Mouse (Mus musculus) left cerebral cortex, postnatal 36 days (tissue): ENCODE measurements around the gene Gm8251. TPM values are rescaled to one million over a fixed set of nuclear protein-coding genes. Genes with fewer than 3 reads are reported as not detected.
"Not testable (repeated sequence)": the region's sequence is repeated elsewhere in the genome, so short reads cannot be mapped to it uniquely, and the experiment has no call there.

ENCODE experiments used
- DNase-seq, 2 experiments: peaks; one replicate each; pipeline ENCODE4 v3.0.0; 2021 to 2022; ENCODE audit warnings: low spot score in 2 of 2, mixed read lengths in 1 of 2
- intact Hi-C: fragments of 180-260 bp; cut with DNase I; formaldehyde crosslinking; loops from one replicate; pipeline ENCODE4 v1.15.1; 2025
- total RNA-seq, 2 experiments: library from RNA; stranded (reverse); gene quantifications; 2 replicates each; pipeline ENCODE4 v1.2.3; 2021

Gm8251 gene
- total RNA-seq = not detected

DNA sequence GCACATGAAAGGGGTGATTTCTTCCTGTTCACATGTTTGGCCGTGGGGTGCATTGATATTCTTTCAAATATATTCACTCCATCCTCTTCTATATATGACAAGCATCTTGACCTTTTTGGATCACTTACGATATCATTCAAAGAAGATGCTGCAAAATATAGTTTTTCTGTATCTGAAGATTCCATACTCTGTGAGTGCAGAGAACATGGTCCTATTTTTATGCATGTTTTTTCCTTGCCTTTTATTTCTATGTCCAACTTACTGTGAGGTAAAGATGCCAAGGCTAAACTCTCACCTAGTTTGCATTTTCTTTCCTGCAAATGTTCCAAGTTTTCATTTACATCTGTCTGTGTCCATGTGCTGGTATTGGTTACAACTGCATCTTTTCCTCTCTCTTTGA is at the start of gene Gm8251:
TSS of gene Gm8251 (minus strand) at position 101 of the 400 bp plus-strand sequence.
- intact Hi-C loops = no loop called here
- no peak for DNase-seq

DNA sequence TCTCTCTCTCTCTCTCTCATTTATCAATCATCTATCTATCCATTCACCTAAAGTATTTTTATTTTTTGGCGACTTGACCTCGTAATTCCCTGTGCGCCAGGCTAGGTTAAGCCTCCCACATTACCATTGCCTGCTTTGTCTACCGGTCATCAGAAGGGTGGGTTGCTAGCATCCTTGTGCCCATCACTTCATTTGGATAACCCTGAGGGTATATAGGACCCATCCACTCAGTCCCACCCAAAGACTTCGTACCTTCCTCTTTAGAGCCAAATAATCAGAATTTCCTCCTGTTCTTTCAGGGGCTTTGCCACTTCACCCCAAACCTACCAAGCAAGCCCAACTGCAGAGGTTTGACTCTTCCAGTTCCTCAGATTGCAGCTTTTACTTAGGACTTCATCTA is 41.2 kb upstream of the Gm8251 start:
- DNase-seq = no peak
- intact Hi-C loops = loop anchor here (1.0 to 5.0 kb wide), 2 partner anchors 16 to 44 kb away; partner anchors contain the start of gene Ercc5

DNA sequence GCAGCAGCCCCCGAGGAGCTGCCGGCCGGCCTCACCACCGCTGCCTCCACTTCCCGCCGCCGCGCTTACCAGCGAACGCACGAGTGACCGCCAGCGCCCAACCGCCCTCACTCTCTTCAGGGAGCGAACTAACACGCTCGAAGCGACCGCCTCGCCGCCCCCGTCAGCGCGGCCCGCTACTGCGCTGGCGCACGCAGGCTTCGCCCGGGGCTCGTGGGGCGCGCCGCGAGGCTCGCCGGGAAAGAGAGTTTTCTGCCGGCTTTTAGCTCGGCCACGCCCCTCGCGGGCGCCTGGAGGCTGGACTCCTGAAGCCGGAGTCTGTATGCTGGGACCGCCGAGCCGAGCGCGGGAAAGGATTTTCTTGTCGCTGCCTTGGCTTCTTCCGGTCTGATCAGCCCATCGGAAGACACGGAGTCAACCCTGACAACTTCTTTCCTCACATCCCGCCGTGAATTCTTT is 40.6 kb upstream of the Gm8251 start, which contains the start of gene Tex30:
TSS of gene Tex30 (minus strand) at position 183 of the 459 bp plus-strand sequence.
- intact Hi-C loops = loop anchor here (1.0 to 5.0 kb wide), 2 partner anchors 17 to 45 kb away; partner anchors contain the start of gene Ercc5

DNA sequence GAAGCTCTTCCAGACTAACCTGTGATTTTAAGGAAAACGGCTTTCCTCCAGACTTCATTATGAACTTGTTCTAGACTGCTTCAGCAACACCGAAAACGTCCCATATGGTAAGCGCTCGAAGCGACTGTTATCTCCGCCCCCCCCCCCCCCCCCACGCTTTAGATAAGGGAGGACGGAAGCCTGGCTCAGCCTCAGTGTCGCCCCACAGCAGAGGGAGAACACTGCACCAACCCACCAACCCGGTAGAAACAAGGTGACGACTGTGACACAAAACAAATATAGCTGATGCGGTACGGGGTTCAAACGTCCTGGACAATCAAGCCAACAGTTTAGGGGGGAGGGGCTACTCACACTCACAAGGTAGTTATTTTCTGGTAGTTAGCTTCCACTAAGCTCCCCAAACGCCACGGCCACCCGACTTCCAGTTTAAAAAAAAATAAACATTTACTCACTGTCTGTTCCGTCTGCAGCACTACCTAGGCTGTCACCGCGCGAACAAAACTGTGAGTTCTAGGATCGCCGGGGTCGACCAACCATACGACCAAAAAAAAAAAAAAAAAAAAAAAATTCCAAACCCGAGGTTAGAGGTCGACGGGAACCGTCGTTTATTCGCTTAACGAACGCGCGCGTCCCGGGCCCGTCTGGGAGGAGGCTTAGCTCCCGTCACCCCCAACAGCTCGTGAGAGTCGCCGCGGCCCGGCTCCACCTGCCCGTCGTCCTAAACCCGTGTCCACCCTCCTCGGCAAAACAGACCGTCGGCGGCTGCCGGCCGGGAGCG is 39.9 kb upstream of the Gm8251 start:
- intact Hi-C loops = loop anchor here (1.0 to 5.0 kb wide), 2 partner anchors 18 to 46 kb away; partner anchors contain the start of gene Ercc5
- DNase-seq = peak; percentile 12 to 15

More for the DNA sequence above, 40.6 kb upstream of the Gm8251 start, which contains the start of gene Tex30:
- peak; percentile 93 to 96 for DNase-seq

DNA sequence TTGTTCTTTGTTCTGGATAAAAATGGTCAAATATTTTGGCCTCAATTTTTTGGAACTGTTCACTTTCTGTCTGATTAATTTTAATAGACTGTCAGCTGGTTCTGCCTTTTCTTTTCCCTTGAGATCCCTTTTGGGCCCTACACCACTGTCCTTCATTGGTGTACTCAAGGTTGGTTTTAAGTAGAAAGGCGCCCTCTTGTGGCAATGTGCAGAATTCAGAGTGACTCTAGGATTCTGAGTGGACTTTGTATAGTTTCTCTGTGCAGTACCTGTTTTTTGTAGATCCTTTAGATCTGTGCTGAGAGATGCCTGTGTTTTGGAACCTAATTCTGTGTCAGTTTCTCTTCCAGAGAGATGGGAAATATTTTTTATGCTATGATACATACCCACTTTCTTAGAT is 2.9 kb upstream of the Gm8251 start:
- DNase-seq = peak; percentile 20 to 43
- intact Hi-C loops = no loop called here

DNA sequence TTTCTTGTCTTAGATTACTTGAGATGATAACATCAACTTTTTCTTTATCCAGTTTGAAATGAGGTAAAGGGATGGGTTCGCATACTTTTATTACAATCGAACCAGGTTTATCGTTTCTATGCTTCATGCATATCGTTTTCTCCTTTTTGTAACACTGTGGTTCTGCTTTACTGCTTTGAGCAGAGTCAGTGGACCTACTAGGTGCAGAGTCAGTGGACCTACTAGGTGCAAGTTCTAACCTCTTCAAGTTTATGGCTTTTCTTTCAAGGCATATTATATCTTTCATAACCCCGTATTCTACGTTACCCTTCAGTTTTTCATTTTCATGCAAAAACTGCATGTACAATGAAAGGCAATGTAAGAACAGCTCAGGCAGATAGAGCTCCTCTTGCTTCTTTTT is 1.7 kb upstream of the Gm8251 start:
- intact Hi-C loops = no loop called here
- DNase-seq = no peak

DNA sequence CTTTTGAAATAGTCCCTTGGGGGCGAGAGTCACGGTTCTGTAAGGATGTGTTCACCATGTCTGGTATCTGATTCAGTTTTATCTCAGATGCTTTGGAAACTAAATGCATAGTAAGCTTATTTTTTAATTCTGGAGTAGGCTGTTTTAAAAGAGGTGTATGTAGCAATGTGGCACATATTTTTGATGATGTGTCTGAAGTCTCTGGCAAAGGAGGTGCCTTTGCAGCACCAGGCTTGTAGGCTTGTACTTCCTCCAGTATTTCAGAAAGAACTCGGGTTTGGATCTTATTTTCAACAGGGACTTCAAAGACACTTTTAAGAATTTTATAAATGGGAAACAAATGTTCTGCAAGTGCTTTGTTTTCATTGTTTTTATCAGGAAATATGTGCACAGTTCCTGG is 3.9 kb downstream of the Gm8251 start:
- DNase-seq = no peak
- intact Hi-C loops = no loop called here

DNA sequence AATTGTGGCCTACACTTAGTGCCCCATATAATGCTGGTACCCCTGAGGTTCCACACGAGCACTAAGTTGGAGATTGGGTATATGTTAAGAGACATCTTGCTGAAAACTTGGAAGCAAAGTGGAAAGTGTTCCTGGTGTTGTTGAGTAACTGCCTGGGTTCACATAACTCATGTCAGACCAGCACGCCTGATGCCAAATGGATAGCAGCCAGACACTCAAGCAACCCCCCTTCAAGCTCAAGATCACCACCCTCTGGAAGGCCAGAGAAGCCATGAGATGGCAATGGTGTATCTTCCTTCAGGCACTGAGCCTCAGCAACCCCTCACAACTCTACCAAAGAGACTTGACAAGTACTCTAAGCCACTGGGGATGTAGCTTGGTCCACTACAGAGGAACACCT is 15.2 kb downstream of the Gm8251 start:
- intact Hi-C loops = loop anchor here (10.0 kb wide), 1 partner anchor 282 kb away; no protein-coding TSS in a partner anchor
- no peak for DNase-seq

DNA sequence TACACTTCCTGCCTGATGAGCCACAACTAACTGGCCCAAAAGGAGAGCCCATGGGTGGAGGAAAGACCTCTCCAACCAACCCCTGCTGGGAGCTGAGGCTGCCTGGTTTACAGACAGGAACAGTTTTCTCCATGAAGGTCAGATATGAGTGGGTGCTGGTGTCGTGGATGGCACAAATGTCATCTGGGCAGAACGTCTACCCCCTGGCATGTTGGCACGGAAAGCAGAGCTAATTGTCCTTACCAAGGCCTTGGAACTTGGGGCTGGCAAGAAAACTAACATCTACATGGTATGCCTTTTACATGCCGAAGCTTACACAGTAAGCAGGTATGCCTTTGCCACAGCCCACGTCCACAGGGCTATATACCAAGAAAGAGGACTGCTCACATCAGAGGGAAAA is 16.0 kb downstream of the Gm8251 start:
- DNase-seq = not testable (repeated sequence)
- intact Hi-C loops = loop anchor here (10.0 kb wide), 1 partner anchor 281 kb away; no protein-coding TSS in a partner anchor

DNA sequence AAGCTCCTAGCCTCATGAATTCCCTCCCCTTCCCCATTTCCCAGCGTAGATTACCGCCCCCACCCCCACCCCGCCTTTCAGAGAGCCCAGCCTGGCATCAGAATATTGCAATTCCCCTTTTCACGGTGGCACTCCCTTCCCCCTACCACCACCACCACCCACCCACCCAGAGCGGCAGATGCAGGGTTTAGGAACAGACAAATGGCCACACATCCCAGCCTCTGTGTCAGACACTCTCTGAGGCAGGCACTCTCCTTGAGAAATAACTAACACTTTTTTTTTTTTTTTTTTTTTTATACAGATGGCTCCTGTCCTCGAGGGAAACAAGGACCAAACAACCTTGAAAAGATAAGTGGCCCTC is 19.2 kb downstream of the Gm8251 start:
- intact Hi-C loops = loop anchor here (5.0 to 10.0 kb wide), 2 partner anchors 145 to 278 kb away; no protein-coding TSS in a partner anchor

DNA sequence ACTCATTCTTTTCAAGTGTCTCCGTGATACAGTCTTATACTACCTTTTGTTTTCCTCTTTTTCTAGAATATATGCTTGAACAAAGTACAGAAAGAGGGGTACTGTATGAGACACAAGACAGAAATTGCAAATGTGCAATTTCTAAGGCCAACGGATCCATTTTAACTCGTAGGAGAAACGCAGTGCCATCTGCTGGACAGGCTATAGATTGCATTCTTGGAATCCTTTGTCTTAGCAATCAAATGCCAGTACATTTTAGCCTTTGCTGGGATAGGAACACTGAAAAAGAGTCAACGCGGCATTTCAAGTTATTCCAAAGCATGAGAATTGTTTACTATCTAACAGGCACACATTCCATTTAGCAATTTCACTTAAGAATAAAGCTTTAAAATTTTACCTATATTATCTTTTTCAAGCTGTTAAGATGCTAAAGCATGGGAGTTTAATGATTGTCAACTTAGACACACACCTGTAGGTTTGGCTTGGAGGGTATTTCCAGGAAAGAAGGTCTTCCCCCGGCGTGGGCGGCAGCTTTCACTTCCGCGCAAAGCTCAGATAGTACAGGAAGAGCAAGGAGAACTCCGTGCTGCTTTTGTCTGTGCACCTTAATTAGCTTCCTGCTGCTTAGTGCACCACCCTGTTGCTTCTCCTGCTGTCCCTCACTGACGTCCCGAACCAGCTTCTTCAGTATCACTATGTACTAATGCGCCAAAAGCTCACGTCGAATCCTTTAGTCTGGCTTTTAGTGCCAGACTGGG is 19.8 kb downstream of the Gm8251 start:
- intact Hi-C loops = loop anchor here (5.0 to 10.0 kb wide), 2 partner anchors 145 to 277 kb away; no protein-coding TSS in a partner anchor
- DNase-seq = peak in 1 of 2 experiments; percentile 25

More for the DNA sequence above, 19.2 kb downstream of the Gm8251 start:
- DNase-seq = no peak

DNA sequence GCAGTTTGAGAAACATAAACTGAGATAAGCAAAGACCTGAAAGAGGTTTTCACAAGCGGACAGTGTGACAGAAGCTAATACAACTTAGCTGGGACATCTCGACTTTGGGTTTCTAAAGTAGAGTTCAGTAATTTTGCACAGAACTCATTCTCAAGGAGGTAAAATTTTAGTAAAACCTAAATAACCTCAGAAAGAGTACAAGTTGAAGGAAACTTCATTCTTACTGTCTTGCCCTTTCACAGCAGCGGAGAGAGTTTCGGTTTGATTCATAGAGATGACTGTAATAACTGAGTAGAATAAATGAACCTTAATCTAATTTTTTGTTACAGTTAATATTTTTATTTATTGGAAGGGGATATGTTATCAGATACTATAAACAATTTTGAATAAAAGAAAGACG is 28.8 kb downstream of the Gm8251 start:
- intact Hi-C loops = no loop called here

DNA sequence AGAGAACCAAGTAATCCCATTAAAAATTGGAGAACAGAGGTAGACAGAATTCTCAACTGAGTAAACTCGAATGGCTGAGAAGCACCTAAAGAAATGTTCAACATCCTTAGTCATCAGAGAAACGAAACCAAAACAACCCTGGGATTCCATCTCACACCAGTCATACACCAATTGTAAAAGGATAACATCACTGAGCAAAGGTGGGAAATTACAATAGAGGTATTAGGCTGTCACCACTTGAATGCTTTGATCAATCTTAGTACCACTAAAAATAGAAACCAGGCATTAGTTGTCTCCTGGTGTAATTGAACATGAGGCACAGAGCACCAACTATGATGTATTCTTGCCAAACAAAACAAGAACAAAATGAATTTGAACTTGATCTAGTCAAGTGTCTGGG is 29.5 kb downstream of the Gm8251 start:
- DNase-seq = no peak
- intact Hi-C loops = no loop called here

More for the DNA sequence above, 28.8 kb downstream of the Gm8251 start:
- no peak for DNase-seq

DNA sequence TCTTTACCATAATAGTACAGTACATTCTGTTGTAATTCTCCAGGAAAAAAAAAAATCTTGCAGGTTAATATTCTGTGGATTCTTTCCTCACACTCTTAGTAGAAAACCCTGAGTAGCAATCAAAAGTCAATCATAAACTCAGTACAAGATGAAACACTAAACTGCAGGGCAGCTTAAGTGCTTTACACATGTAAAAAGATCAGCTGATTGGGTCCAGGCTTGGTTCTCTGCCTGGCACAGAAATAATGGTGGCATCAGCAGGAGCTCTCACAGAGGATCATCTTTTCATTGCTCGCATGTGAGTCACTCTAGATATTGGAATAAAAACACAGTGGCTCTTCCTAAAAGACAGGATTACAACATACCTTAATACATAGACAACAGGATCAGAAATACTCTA is 34.1 kb downstream of the Gm8251 start:
- DNase-seq = no peak
- intact Hi-C loops = no loop called here

DNA sequence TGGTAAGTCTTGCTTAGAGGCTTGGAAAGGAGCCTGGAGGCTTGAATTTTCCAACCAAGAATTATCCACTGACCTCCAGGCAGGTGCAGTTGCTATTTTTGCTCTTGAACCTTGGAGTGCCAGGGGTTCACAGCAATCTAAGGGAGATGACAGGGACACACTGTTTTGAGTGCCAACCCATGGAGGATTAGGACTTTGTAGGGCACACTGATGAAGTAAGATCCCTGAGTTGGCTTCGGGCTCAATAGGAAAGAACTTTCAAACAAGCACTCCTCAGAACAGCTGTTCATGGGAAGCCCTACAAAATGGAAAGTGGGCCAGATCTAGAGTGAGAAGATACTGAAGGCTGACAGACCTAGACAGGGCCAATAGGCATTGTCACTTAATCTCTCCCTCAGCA is 39.1 kb downstream of the Gm8251 start:
- no peak for DNase-seq
- intact Hi-C loops = no loop called here

DNA sequence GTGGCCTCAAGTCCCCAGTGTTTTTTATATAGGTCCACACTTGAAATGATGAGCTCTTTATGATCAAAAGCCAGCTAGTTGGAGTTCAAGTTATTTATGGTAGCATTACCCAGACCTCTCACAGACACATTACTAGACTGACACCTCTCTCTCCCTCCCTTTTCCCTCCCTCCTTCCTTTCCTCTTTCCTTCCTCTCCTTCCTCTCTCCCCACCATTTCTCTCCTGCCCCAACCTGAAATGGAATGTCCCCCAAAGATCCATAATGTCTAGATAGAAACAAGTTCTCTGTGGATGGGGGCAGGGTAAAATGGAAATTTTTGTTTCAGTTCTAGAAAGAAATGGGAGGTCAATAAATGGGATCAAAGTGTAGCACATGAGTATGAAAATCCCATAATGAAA is 41.8 kb downstream of the Gm8251 start, which contains the start of gene Mettl21c:
TSS of gene Mettl21c (minus strand) at position 101 of the 400 bp plus-strand sequence.
- intact Hi-C loops = no loop called here

DNA sequence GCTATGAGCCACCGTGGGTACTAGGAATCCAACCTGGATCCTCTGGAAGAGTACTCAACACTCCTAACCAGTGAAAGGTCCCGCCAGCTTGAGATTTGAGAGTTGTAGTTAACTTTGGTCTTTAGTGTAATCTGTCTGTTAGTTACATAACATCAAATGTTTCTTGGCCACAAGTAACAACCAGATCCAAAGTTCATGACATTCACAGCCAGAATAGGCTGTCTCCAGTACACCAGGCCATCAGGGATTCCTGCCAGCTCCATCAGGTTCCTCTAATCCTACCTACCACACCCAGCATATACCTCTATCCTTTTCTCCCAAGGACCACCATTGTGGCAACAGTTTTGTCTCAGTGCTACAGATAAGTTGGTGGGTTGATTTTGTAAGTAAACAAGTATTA is 46.2 kb downstream of the Gm8251 start:
- intact Hi-C loops = no loop called here
- DNase-seq = no peak

More for the DNA sequence above, 41.8 kb downstream of the Gm8251 start, which contains the start of gene Mettl21c:
- no peak for DNase-seq
